Mouse (Mus musculus): ENCODE results near the gene Gpr139.

The Gpr139 gene

GRCm38 (mm10) chr7:119184341-119185143, at the start of gene Gpr139:
Gene Gpr139, minus strand, starts transcription at chr7:119184603.
- no peak for DNase-seq

DNA sequence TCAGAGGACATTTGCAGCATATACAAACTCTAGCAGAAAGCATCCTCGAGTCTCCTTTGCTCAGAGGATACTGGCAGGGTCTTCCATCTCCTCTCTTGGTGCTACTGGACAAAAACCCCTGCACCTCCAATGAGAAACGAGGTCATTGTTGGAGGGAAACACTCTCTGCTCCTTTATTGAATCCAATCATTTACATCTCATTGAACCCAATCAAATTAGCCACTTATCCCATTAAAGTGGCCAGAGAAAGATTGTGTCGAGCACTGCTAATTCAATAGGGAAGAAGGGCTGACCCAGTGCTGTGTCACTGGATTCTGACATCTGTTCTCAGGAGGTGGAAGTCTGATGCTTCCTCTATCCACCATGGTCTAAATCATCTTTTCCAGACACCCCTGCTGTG, 46.6 kb upstream of the Gpr139 start:
- DNase-seq, result no peak

DNA sequence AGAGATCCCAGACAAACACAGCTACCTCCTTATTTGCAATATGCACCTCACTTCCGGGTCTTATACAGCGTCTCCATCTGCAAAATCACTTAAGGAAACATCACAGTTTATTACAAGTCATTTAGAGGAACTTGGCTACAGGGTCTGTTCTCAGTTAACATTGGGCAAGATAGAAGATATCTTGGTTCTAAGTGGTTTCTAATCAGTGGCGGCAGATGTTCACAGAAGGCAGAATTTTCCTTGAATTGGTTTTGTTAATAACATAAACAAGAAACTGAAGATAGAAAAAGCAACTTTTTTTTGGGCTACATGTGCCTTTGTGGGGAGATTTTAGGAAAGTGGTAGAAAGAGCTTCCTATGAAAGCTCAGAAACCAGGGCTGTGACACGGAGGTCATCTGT, 38.3 kb upstream of the Gpr139 start:
- DNase-seq, result no peak

GRCm38 (mm10) chr7:119219121-119219520, 34.7 kb upstream of the Gpr139 start:
- no peak for DNase-seq

GRCm38 (mm10) chr7:119207251-119207650, 22.8 kb upstream of the Gpr139 start:
- no peak for DNase-seq

DNA sequence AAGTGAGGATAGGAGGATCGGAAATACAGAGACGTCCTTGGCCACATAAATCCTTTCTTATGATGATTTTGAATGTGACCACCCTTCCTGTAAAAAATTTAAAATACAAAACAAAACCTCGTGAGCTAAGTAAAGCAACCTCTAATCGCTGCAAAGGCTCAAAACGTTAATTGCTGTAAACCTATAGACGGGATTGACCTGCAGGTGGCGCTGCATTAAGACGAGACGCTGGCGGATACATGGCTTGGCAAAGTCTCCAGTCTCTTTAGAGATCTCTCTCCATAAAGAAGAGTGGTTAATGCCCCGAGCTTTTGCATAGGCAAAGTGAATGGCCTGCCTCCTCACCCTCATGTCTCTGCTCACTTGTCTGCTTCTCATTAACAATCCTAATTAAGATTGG, 2.0 kb upstream of the Gpr139 start:
- peak; percentile 3 for DNase-seq

DNA sequence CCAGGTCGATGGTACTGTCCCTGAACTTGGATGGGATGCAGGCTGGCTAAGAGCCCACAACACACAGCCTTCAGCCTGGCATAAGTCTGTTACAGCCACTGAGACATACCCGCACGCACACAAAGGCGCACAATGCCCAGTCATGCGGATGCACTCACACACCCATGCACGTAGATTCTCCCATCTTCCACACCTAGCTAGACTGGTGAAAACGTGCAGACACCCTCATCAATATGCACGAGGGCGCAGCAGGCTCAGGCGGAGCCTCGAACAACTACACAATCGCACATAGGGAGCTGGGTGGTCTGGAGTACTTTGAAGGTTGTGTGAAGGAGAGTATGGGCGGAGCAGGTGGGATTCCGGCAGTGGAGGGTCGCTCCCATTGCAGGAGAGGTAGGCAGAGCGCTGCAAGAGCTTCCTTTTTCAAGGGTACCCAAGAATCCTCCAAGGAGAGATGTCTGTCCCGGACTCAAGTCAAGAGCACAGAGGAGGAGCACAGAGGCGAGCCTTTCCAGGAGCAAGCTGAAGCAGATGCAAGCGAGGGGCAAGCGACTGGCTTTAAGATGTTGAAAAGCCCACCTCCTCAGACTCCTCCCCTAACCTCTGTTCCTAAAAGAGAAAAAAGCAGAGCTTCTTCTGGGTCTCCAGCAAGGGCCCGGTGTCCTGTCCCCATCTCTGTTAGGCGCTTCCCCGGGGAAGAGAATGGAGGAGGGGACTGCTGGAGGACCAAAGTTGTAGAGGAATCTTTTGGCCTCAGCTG, 958 bp upstream of the Gpr139 start:
- no peak for DNase-seq

GRCm38 (mm10) chr7:119181053-119181452, 3.4 kb downstream of the Gpr139 start:
- no peak for DNase-seq

DNA sequence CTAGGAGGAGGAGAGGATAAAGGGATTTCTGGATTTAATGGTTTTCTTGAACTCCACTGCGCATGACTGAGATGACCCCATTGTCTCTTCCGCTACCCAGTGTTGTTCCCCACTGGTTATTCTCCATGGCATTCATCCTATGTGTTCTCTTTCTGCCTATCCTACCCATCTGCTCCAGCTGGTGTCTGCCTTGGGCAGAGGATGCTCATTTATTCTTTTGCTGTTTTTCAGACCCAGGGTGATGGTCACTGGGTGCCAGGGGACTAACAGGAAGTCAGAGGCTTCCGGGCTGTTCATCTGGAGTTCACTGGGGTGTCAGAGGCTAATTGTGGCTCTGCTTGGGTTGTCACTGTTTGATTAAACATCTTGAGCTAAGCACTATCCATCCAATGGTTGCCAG, 24.4 kb downstream of the Gpr139 start:
- no peak for DNase-seq

- peak; percentile 5 for DNase-seq
Measured at GRCm38 (mm10) chr7:119111771-119112170, 72.6 kb downstream of the Gpr139 start.

- no peak for DNase-seq
Measured at GRCm38 (mm10) chr7:119105878-119106277, 78.5 kb downstream of the Gpr139 start.

GRCm38 (mm10) chr7:119096583-119096982, 87.8 kb downstream of the Gpr139 start:
- DNase-seq, result no peak

Data from lung, postnatal 36 days (tissue).